ENCODE assay signal across 16 mouse cellular contexts in genomic region chr15:8317381-8317780, GRCm38 (mm10).
DNase-seq lines count a peak whose midpoint lies in the region.
"Had no signal": no experiment of that assay in that cellular context is flagged by ENCODE, and none has a peak within 500 bp of the region (broad histone marks: within the 10 kb centered on the region; RNA-seq: fewer than 3 reads in every experiment).

No protein-coding gene starts in this region.

- DNase-seq in frontal cortex, postnatal 36 days (ENCODE audit: low spot score in 2 of 2): peak; percentile 33 to 37
- DNase-seq in frontal cortex, postnatal 25 days (ENCODE audit: low spot score in 2 of 2): no peak
- DNase-seq in layer of hippocampus, adult 9-11 months: peak; percentile 14
- no peak for DNase-seq in layer of hippocampus, adult 11-12 months (ENCODE audit: low spot score)
- peak; percentile 18 for DNase-seq in right cerebral cortex, adult 18-20 months
- DNase-seq in right cerebral cortex, postnatal 25 days: no peak
- DNase-seq in telencephalon, adult 2 months (ENCODE audit: low read depth, low spot score): peak; percentile 59
- DNase-seq in gastrocnemius, adult 18-20 months (ENCODE audit: low spot score): no peak
- DNase-seq: adrenal gland, adult 2 months; adrenal gland, postnatal 10 days; adrenal gland, postnatal 25 days; cerebellum, adult 11-12 months; cerebellum, adult 2 months; cerebellum, adult 9-10 months; cerebellum, postnatal 10 days; cerebellum, postnatal 25 days had no signal

Comparison
In these comparisons a context has a peak if more than half of its experiments do, and no peak if none do; other contexts are left out.
1. DNase-seq: peak in frontal cortex, postnatal 36 days (2 of 2), layer of hippocampus, adult 9-11 months (single experiment), right cerebral cortex, adult 18-20 months (single experiment) and telencephalon, adult 2 months (single experiment); none in frontal cortex, postnatal 25 days (0 of 2), layer of hippocampus, adult 11-12 months (single experiment), right cerebral cortex, postnatal 25 days (single experiment) and gastrocnemius, adult 18-20 months (single experiment).